Mouse (Mus musculus) midbrain, postnatal 0 days (tissue): Measurements from ENCODE around the gene Atp6v1fnb. TPM values are rescaled to one million over a fixed set of nuclear protein-coding genes. Genes with fewer than 3 reads are reported as not detected.

Source experiments
- ATAC-seq: fragments of 200-750 bp; cut with Nextera tagmentation; 2 replicates; pipeline ENCODE4 v1.8.0; 2017; ENCODE audit warnings: moderate number of reproducible peaks, mild to moderate bottlenecking, moderate TSS enrichment, moderate library complexity; ENCODE audit not compliant: low FRiP score
- DNase-seq: peaks from one replicate; pipeline ENCODE4 v3.0.0-alpha.2; 2015; ENCODE audit warnings: low spot score
- H3K27ac ChIP-seq: fragments of 300-500 bp; sonication (generic); 2 replicates; pipeline ENCODE4 v1.5.1; 2014; ENCODE audit warnings: low read depth, mild to moderate bottlenecking, low read length, mixed read lengths
- H3K27me3 ChIP-seq: fragments of 300-500 bp; sonication (generic); 2 replicates; pipeline ENCODE4 v1.6.1; 2014; ENCODE audit warnings: low read length, control low read depth, mixed read lengths; ENCODE audit not compliant: insufficient read depth
- H3K36me3 ChIP-seq: fragments of 300-500 bp; sonication (generic); 2 replicates; pipeline ENCODE4 v1.6.1; 2014; ENCODE audit warnings: low read length, control low read depth, mixed read lengths; ENCODE audit not compliant: insufficient read depth
- H3K4me1 ChIP-seq: fragments of 300-500 bp; sonication (generic); 2 replicates; pipeline ENCODE4 v1.6.1; 2014; ENCODE audit warnings: mild to moderate bottlenecking, control low read depth, antibody characterized with exemption, low read length, mixed read lengths; ENCODE audit not compliant: insufficient read depth
- H3K4me2 ChIP-seq: fragments of 300-500 bp; sonication (generic); 2 replicates; pipeline ENCODE4 v1.6.1; 2014; ENCODE audit warnings: low read depth, mild to moderate bottlenecking, low read length, mixed read lengths; ENCODE audit not compliant: poor library complexity, severe bottlenecking
- H3K4me3 ChIP-seq: fragments of 300-500 bp; sonication (generic); 2 replicates; pipeline ENCODE4 v1.5.1; 2014; ENCODE audit warnings: low read depth, mild to moderate bottlenecking, low read length, moderate library complexity
- H3K9ac ChIP-seq: fragments of 300-500 bp; sonication (generic); replicated peaks from 2 replicates; pipeline ENCODE4 v1.6.1; 2014; ENCODE audit warnings: mild to moderate bottlenecking, low read length, moderate library complexity, mixed read lengths; ENCODE audit not compliant: poor library complexity, severe bottlenecking
- H3K9me3 ChIP-seq: fragments of 300-500 bp; sonication (generic); 2 replicates; pipeline ENCODE4 v1.6.1; 2016; ENCODE audit warnings: low read length, control low read depth
- CTCF ChIP-seq: IDR thresholded peaks from 2 replicates; pipeline ENCODE4 v1.5.1; 2016; ENCODE audit warnings: antibody characterized with exemption, mild to moderate bottlenecking
- WGBS: fragments of 180-500 bp; shearing (Covaris S2); extraction: QIAGEN DNeasy Blood & Tissue Kit; methylation state at CpG from one replicate; pipeline ENCODE4 v1.1.7; 2014; 5-methylcytosine and 5-hydroxymethylcytosine counted together
- polyA plus RNA-seq: library from polyadenylated mRNA; unstranded; fragments of >200 nt; fragmentation: Nextera tagmentation; extraction: Ambion mirVana; gene quantifications from 2 replicates; pipeline ENCODE4 v1.2.1, GENCODE M21; 2015
- total RNA-seq: library from RNA; depleted of rRNA; stranded (reverse); fragments of >200 nt; gene quantifications from 2 replicates; pipeline ENCODE4 v1.2.3, GENCODE M21; 2014; rRNA removed

Gene Atp6v1fnb
- total and polyA plus RNA-seq, 2 experiments from 2014 or later = 0.32 TPM; not detected in 1

DNA sequence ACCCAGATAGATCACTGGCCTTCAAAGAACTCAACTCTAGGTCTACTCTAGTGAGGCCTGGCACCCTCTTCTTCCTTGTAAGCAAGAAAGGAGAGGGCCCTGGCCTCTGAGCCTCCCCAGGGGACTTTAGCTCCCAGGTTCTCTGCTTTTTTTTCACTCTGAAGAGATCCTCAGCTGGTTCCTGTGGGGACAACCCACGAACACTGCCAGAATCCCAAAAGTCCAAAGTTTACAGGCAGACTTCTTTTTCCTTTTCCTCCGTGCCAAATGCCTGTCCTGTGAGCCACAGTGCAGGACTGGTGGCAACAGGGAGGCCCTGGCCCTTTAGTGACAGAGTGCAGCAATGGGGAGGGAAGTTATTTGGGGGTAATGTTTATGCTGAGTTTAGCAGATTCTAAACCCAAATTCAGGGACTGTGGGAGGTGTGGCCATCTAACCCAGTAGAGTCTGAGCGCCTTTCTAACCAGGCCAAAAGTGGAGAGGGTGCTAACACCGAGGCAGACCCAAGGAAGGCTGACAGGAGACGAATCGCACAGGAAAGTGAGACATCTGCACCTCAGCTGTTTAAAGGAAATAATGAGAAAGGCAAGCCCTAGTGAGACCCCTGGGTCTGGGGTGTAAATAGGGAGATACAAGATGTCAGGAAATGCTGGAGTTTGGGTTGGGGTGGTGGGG, 51.5 kb downstream of the Atp6v1fnb start:
- Histone ChIP-seq H3K27me3 (peaks cover 15% of the 10 kb centered on the region), H3K4me3 (no peak overlapping the region), H3K4me2 (no peak overlapping the region), H3K9ac (no peak overlapping the region), H3K27ac (no peak overlapping the region), H3K36me3 (no peaks in the 10 kb centered on the region), H3K4me1 (0 out of 2 replicates have a peak, but pooled peaks cover 8% of the 10 kb centered on the region), H3K9me3 (no peaks in the 10 kb centered on the region)
- no peak for TF ChIP-seq CTCF
- DNase-seq (no peak), ATAC-seq (no peak)
- 73% methylated on average over 6 of the region's 6 CpGs for WGBS

Other genes with a start within 250 kb of the Atp6v1fnb start
- gene Hilpda, start 198.9 kb upstream of the Atp6v1fnb start, total RNA-seq = 14.4 and 21.2 TPM in 2 replicates
- 24.2 and 25.4 TPM in 2 replicates for gene Hilpda, start 198.9 kb upstream of the Atp6v1fnb start, polyA plus RNA-seq
- gene Fam71f2, start 191.8 kb upstream of the Atp6v1fnb start, total RNA-seq = 0.44 and 0.52 TPM in 2 replicates
- gene Fam71f2, start 191.8 kb upstream of the Atp6v1fnb start, polyA plus RNA-seq = 0.52 and 0.58 TPM in 2 replicates
- not detected in 2 replicates for gene Fam71f1, start 152.3 kb upstream of the Atp6v1fnb start, total RNA-seq
- not detected in 2 replicates for gene Fam71f1, start 152.3 kb upstream of the Atp6v1fnb start, polyA plus RNA-seq
- 124 and 142 TPM in 2 replicates for gene Calu, start 123.4 kb upstream of the Atp6v1fnb start, total RNA-seq
- gene Calu, start 123.4 kb upstream of the Atp6v1fnb start, polyA plus RNA-seq = 124 and 131 TPM in 2 replicates
- gene Opn1sw, start 83.0 kb upstream of the Atp6v1fnb start, total RNA-seq = 0.11 and 0.14 TPM in 2 replicates
- gene Opn1sw, start 83.0 kb upstream of the Atp6v1fnb start, polyA plus RNA-seq = 0.15 and 0.56 TPM in 2 replicates
- gene Ccdc136, start 75.1 kb upstream of the Atp6v1fnb start, total RNA-seq = 54.4 and 77.6 TPM in 2 replicates
- gene Ccdc136, start 75.1 kb upstream of the Atp6v1fnb start, polyA plus RNA-seq = 50.8 and 51.9 TPM in 2 replicates
- gene Flnc, start 38.2 kb upstream of the Atp6v1fnb start, total RNA-seq = 11.1 and 12.0 TPM in 2 replicates
- 1.2 and 1.4 TPM in 2 replicates for gene Flnc, start 38.2 kb upstream of the Atp6v1fnb start, polyA plus RNA-seq
- 262 and 302 TPM in 2 replicates for gene Atp6v1f, start 3.7 kb upstream of the Atp6v1fnb start, total RNA-seq
- gene Atp6v1f, start 3.7 kb upstream of the Atp6v1fnb start, polyA plus RNA-seq = 361 and 388 TPM in 2 replicates
- gene Kcp, start 36.5 kb downstream of the Atp6v1fnb start, total RNA-seq = 16.3 and 27.0 TPM in 2 replicates
- gene Kcp, start 36.5 kb downstream of the Atp6v1fnb start, polyA plus RNA-seq = 8.9 and 9.0 TPM in 2 replicates
- gene Irf5, start 55.2 kb downstream of the Atp6v1fnb start, total RNA-seq = 3.2 and 3.5 TPM in 2 replicates
- gene Irf5, start 55.2 kb downstream of the Atp6v1fnb start, polyA plus RNA-seq = 1.7 and 2.0 TPM in 2 replicates
- 72.6 and 81.0 TPM in 2 replicates for gene Tnpo3, start 138.4 kb downstream of the Atp6v1fnb start, total RNA-seq
- gene Tnpo3, start 138.4 kb downstream of the Atp6v1fnb start, polyA plus RNA-seq = 56.9 and 57.9 TPM in 2 replicates
- gene Tspan33, start 222.8 kb downstream of the Atp6v1fnb start, total RNA-seq = 13.8 and 18.5 TPM in 2 replicates
- gene Tspan33, start 222.8 kb downstream of the Atp6v1fnb start, polyA plus RNA-seq = 10.7 and 12.4 TPM in 2 replicates